Mouse (Mus musculus): ENCODE measurements around the gene Rnase9. TPM values are rescaled to one million over a fixed set of nuclear protein-coding genes. Genes with fewer than 3 reads are reported as not detected.

Rnase9 gene
- polyA plus RNA-seq, 1 experiment from 2014 or later: not detected

DNA sequence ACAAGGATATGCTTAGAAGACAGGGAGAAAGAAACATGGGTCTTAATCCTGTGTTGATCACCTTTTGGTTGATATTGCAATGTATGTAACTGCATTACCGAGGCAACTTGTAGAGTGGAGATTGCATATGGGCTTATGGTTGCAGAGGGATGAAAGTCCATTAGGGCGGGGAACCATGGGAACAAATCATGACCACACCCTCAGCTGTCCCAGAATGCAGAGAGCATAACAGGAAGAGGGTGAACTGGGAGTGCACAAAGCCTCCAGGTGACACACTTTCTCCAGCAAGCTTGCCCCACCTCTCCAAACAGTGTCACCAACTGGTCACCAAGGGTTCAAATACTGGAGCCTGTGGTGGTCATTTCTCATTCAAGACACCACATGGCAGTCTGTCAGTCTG, 39.4 kb upstream of the Rnase9 start:
- no peaks in the 10 kb centered on the region for H3K36me3 ChIP-seq
- ATAC-seq (ENCODE audit: insufficient number of reproducible peaks, insufficient read depth, low FRiP score, low TSS enrichment): no peak
- 0 out of 2 replicates have a peak, but pooled peaks cover 7% of the 10 kb centered on the region for H3K27me3 ChIP-seq
- no peaks in the 10 kb centered on the region for H3K4me1 ChIP-seq
- H3K9ac ChIP-seq: no peak overlapping the region
- H3K4me3 ChIP-seq: no peak overlapping the region
- no peaks in the 10 kb centered on the region for H3K9me3 ChIP-seq
- 86% methylated on average over 2 of the region's 2 CpGs for WGBS
- no peak overlapping the region for H3K4me2 ChIP-seq (replicated peaks)
- no peak overlapping the region for H3K27ac ChIP-seq

DNA sequence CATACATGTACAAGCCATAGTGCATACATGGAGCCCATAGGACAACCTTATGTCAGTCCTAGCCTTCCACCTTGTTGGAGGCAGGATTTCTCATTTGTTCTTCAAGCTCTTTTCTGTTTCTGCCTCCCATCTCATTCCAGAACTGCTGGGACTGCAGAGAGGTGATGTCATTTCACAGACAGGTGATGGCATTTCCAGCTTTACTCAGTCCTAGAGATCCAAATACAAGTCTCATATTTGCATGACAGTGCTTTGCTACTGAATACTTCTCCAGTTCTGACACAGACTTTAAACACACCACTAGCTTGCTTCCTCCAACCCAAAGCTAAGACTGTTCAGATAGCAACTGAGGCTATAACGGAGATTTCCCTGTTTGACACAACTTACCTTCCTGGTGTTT, 37.5 kb upstream of the Rnase9 start:
- H3K4me3 ChIP-seq: no peak overlapping the region
- no peak for ATAC-seq (ENCODE audit: insufficient number of reproducible peaks, insufficient read depth, low FRiP score, low TSS enrichment)
- 88% methylated on average over 1 of the region's 1 CpGs for WGBS

DNA sequence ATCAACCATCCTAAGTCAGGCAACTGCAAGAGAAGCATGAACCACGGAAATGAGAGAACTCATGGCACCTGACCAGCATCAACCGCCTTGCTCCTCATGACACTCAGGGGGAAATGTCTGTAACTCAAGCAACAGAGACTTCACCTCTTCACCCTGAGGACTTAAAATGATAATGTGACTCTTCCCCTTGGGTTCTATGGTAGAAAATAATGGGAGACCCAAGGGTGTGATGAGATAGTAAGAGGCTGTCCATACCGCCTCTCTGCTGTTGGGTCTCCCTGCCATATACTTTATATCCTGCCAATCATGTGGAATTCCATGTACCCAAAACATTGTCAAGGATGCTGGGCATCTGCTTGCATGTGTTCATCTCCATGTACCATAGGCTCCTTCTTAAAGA, 32.7 kb upstream of the Rnase9 start, which contains the start of gene Olfr750:
TSS of gene Olfr750 (minus strand) at position 101 of the 400 bp plus-strand sequence.
- Histone ChIP-seq H3K9ac (no peak within 1 kb of the TSS), H3K4me3 (no peak within 1 kb of the TSS), H3K27me3 (no peaks in the 10 kb centered on the region), H3K36me3 (no peaks in the 10 kb centered on the region), H3K9me3 (no peaks in the 10 kb centered on the region), H3K4me2 (replicated peaks) (no peak within 1 kb of the TSS), H3K27ac (no peak within 1 kb of the TSS), H3K4me1 (no peaks in the 10 kb centered on the region)
- ATAC-seq (ENCODE audit: insufficient number of reproducible peaks, insufficient read depth, low FRiP score, low TSS enrichment): no peak
- 77% methylated on average over 3 of the region's 3 CpGs for WGBS

More for the DNA sequence above, 37.5 kb upstream of the Rnase9 start:
- Histone ChIP-seq H3K27me3 (0 out of 2 replicates have a peak, but pooled peaks cover 7% of the 10 kb centered on the region), H3K9me3 (no peaks in the 10 kb centered on the region), H3K4me2 (replicated peaks) (no peak overlapping the region), H3K4me1 (no peaks in the 10 kb centered on the region), H3K36me3 (no peaks in the 10 kb centered on the region), H3K27ac (no peak overlapping the region), H3K9ac (no peak overlapping the region)

DNA sequence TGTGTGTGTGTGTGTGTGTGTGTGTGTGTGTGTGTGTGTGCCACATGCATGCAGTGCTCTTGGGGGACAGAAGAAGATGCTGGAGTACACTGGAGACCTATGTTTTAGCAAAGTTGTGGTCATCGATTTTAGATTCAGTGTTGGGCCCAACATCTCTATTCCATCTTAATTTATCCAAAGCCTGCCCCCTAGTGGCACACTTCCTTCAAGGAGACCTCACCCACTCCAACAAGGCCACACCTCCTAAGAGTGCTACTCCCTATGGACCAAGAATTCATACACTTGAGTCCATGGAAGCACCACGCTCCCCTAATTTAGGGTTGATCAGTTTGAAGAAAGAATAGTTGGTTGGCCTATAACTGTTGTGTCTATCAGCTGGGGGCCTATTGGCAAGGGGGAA, 27.9 kb upstream of the Rnase9 start:
- H3K9me3 ChIP-seq: no peaks in the 10 kb centered on the region
- no peak overlapping the region for H3K4me3 ChIP-seq
- 86% methylated on average over 2 of the region's 2 CpGs for WGBS
- no peak overlapping the region for H3K9ac ChIP-seq
- 0 out of 2 replicates have a peak, but pooled peaks cover 3% of the 10 kb centered on the region for H3K4me1 ChIP-seq
- ATAC-seq (ENCODE audit: insufficient number of reproducible peaks, insufficient read depth, low FRiP score, low TSS enrichment): no peak
- H3K27ac ChIP-seq: no peak overlapping the region
- no peaks in the 10 kb centered on the region for H3K27me3 ChIP-seq
- H3K36me3 ChIP-seq: no peaks in the 10 kb centered on the region
- no peak overlapping the region for H3K4me2 ChIP-seq (replicated peaks)

- Histone ChIP-seq H3K4me3 (no peak overlapping the region), H3K4me1 (0 out of 2 replicates have a peak, but pooled peaks cover 3% of the 10 kb centered on the region), H3K9ac (no peak overlapping the region), H3K36me3 (no peaks in the 10 kb centered on the region), H3K27ac (no peak overlapping the region), H3K4me2 (replicated peaks) (no peak overlapping the region), H3K27me3 (no peaks in the 10 kb centered on the region), H3K9me3 (no peaks in the 10 kb centered on the region)
- ATAC-seq (ENCODE audit: insufficient number of reproducible peaks, insufficient read depth, low FRiP score, low TSS enrichment): no peak
- WGBS: 83% methylated on average over 5 of the region's 5 CpGs
Observed at GRCm38 (mm10) chr14:51068956-51069355, 27.3 kb upstream of the Rnase9 start.

- no peaks in the 10 kb centered on the region for H3K9me3 ChIP-seq
- 80% methylated on average over 5 of the region's 5 CpGs for WGBS
Observed at GRCm38 (mm10) chr14:51060761-51061160, 19.1 kb upstream of the Rnase9 start.

DNA sequence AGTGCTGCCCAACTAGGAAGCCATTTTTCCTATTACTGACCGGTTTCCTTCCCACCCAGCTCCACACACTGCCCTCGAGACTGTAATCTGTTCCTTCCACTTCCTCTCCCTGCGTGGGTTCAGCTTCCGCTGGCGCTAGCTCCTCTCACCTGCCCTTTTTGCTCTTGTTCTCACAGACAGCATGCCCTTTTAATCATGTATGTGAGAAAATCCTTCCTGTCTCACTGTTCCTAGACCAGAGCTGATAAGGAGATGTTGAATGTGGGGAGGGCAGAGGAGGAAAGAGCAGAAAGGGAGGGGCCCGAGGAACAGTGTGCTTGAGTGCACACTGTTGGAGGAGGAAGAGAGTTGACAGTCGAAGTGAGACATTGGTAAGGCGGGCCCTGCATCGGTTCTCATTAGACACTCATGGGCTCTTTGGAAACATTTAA, 15.7 kb upstream of the Rnase9 start, which contains the start of gene Rnase12:
TSS of gene Rnase12 (minus strand) at position 261 of the 431 bp plus-strand sequence.
- Histone ChIP-seq H3K4me1 (no peaks in the 10 kb centered on the region; the same call in 1 of the 2 replicates), H3K9ac (no peak within 1 kb of the TSS), H3K9me3 (no peaks in the 10 kb centered on the region), H3K27me3 (no peaks in the 10 kb centered on the region), H3K27ac (no peak within 1 kb of the TSS), H3K4me2 (replicated peaks) (no peak within 1 kb of the TSS), H3K36me3 (no peaks in the 10 kb centered on the region), H3K4me3 (no peak within 1 kb of the TSS)
- ATAC-seq (ENCODE audit: insufficient number of reproducible peaks, insufficient read depth, low FRiP score, low TSS enrichment): no peak
- WGBS: 64% methylated on average over 9 of the region's 9 CpGs

More at GRCm38 (mm10) chr14:51060761-51061160, 19.1 kb upstream of the Rnase9 start:
- Histone ChIP-seq H3K27me3 (no peaks in the 10 kb centered on the region), H3K4me1 (no peaks in the 10 kb centered on the region; the same call in 1 of the 2 replicates), H3K36me3 (no peaks in the 10 kb centered on the region), H3K9ac (no peak overlapping the region), H3K4me2 (replicated peaks) (no peak overlapping the region), H3K27ac (no peak overlapping the region), H3K4me3 (no peak overlapping the region)
- ATAC-seq (ENCODE audit: insufficient number of reproducible peaks, insufficient read depth, low FRiP score, low TSS enrichment): no peak

- H3K27me3 ChIP-seq: no peaks in the 10 kb centered on the region
- no peak overlapping the region for H3K27ac ChIP-seq
- no peaks in the 10 kb centered on the region for H3K9me3 ChIP-seq
- WGBS: 42% methylated on average over 13 of the region's 13 CpGs
- no peaks in the 10 kb centered on the region for H3K4me1 ChIP-seq
- no peaks in the 10 kb centered on the region for H3K36me3 ChIP-seq
- H3K4me3 ChIP-seq: no peak overlapping the region
- no peak overlapping the region for H3K4me2 ChIP-seq (replicated peaks)
- ATAC-seq (ENCODE audit: insufficient number of reproducible peaks, insufficient read depth, low FRiP score, low TSS enrichment): no peak
- H3K9ac ChIP-seq: no peak overlapping the region
Observed at GRCm38 (mm10) chr14:51054243-51055237, 12.9 kb upstream of the Rnase9 start.

GRCm38 (mm10) chr14:51053176-51053575, 11.5 kb upstream of the Rnase9 start:
- Histone ChIP-seq H3K36me3 (no peaks in the 10 kb centered on the region), H3K9me3 (no peaks in the 10 kb centered on the region), H3K4me1 (no peaks in the 10 kb centered on the region), H3K27ac (no peak overlapping the region), H3K9ac (no peak overlapping the region), H3K4me3 (no peak overlapping the region), H3K4me2 (replicated peaks) (no peak overlapping the region), H3K27me3 (no peaks in the 10 kb centered on the region)
- WGBS: 57% methylated on average over 5 of the region's 5 CpGs
- ATAC-seq (ENCODE audit: insufficient number of reproducible peaks, insufficient read depth, low FRiP score, low TSS enrichment): no peak

- no peak overlapping the region for H3K27ac ChIP-seq
- H3K27me3 ChIP-seq: no peaks in the 10 kb centered on the region
- ATAC-seq (ENCODE audit: insufficient number of reproducible peaks, insufficient read depth, low FRiP score, low TSS enrichment): no peak
- H3K4me1 ChIP-seq: no peaks in the 10 kb centered on the region
- H3K36me3 ChIP-seq: no peaks in the 10 kb centered on the region
- no peaks in the 10 kb centered on the region for H3K9me3 ChIP-seq
- 54% methylated on average over 5 of the region's 5 CpGs for WGBS
- no peak overlapping the region for H3K4me2 ChIP-seq (replicated peaks)
- H3K9ac ChIP-seq: no peak overlapping the region
- H3K4me3 ChIP-seq: no peak overlapping the region
Observed at GRCm38 (mm10) chr14:51051941-51052340, 10.3 kb upstream of the Rnase9 start.

DNA sequence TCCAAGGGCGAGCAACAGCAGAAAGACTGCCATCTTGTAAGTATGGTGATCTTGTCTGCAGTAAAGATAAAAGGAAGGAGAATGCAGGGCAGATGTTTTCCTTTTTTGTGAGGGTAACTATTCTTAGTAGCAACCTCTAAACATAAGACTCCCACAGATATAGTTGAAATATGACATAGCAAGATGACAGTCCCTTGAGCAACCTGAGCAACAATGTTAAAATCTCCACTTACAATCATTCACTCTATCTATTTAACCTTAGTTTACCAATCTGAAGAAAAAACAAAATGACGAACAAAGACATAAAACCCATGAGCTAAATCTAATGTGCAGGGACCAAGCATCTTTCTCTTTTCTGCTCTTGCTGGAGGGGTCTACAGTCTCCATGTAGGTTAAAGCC, 8.4 kb upstream of the Rnase9 start, which contains the start of gene Rnase11:
TSS of gene Rnase11 (minus strand) at position 101 of the 400 bp plus-strand sequence.
- no peaks in the 10 kb centered on the region for H3K27me3 ChIP-seq
- 83% methylated on average over 2 of the region's 2 CpGs for WGBS

GRCm38 (mm10) chr14:51047846-51048245, 6.2 kb upstream of the Rnase9 start:
- no peak overlapping the region for H3K9ac ChIP-seq
- H3K4me2 ChIP-seq (replicated peaks): no peak overlapping the region
- no peaks in the 10 kb centered on the region for H3K36me3 ChIP-seq
- no peak overlapping the region for H3K27ac ChIP-seq
- H3K4me3 ChIP-seq: no peak overlapping the region
- 34% methylated on average over 5 of the region's 5 CpGs for WGBS
- no peak for ATAC-seq (ENCODE audit: insufficient number of reproducible peaks, insufficient read depth, low FRiP score, low TSS enrichment)
- H3K4me1 ChIP-seq: no peaks in the 10 kb centered on the region
- no peaks in the 10 kb centered on the region for H3K9me3 ChIP-seq
- H3K27me3 ChIP-seq: no peaks in the 10 kb centered on the region

More for the DNA sequence above, 8.4 kb upstream of the Rnase9 start, which contains the start of gene Rnase11:
- Histone ChIP-seq H3K4me3 (no peak within 1 kb of the TSS), H3K36me3 (no peaks in the 10 kb centered on the region), H3K9ac (no peak within 1 kb of the TSS), H3K27ac (no peak within 1 kb of the TSS), H3K4me1 (no peaks in the 10 kb centered on the region), H3K4me2 (replicated peaks) (no peak within 1 kb of the TSS), H3K9me3 (no peaks in the 10 kb centered on the region)
- no peak for ATAC-seq (ENCODE audit: insufficient number of reproducible peaks, insufficient read depth, low FRiP score, low TSS enrichment)

All from embryonic facial prominence, embryonic 12.5 days (tissue).